Mouse (Mus musculus): ENCODE results near the gene Ghr. TPM values are rescaled to one million over a fixed set of nuclear protein-coding genes. Genes with fewer than 3 reads are reported as not detected.

The Ghr gene
- polyA plus RNA-seq, 2 experiments = 49.7 to 92.9 TPM

GRCm38 (mm10) chr15:3581861-3582806 lies 1.2 kb downstream of the Ghr start:
- no peaks in the 10 kb centered on the region for H3K9me3 ChIP-seq (ENCODE audit: control insufficient read depth, low read length)
- peak; percentile 31 for DNase-seq (ENCODE audit: low spot score)
- H3K4me3 ChIP-seq (replicated peaks; ENCODE audit: low read length) = peak overlapping the region; percentile 72
- no peaks in the 10 kb centered on the region for H3K36me3 ChIP-seq (ENCODE audit: control insufficient read depth, insufficient read depth, low read length)
- H3K27me3 ChIP-seq (ENCODE audit: control insufficient read depth, insufficient read depth, low read length) = no peaks in the 10 kb centered on the region
- ATAC-seq (ENCODE audit: low FRiP score, low read depth) = peak; percentile 57
- no peak for TF ChIP-seq POLR2A (IDR thresholded peaks at IDR 0.05; ENCODE audit: borderline replicate concordance, extremely low read depth, insufficient read depth, insufficient read length)
- peak overlapping the region; percentile 71 for H3K27ac ChIP-seq (replicated peaks; ENCODE audit: low read depth, low read length)
- peak overlapping the region; percentile 76 for H3K9ac ChIP-seq (ENCODE audit: low read depth, low read length, severe bottlenecking)
- H3K4me2 ChIP-seq (replicated peaks; ENCODE audit: low read depth, low read length, severe bottlenecking) = peak overlapping the region; percentile 72
- WGBS = 4% methylated on average over 34 of the region's 34 CpGs
- peaks cover 16% of the 10 kb centered on the region for H3K4me1 ChIP-seq (ENCODE audit: control insufficient read depth, insufficient read depth, low read length)

GRCm38 (mm10) chr15:3581337-3581736 lies 2.0 kb downstream of the Ghr start:
- H3K4me2 ChIP-seq (replicated peaks; ENCODE audit: low read depth, low read length, severe bottlenecking) = peak overlapping the region; percentile 72
- H3K4me1 ChIP-seq (ENCODE audit: control insufficient read depth, insufficient read depth, low read length) = peaks cover 16% of the 10 kb centered on the region
- ATAC-seq (ENCODE audit: low FRiP score, low read depth) (no peak), DNase-seq (ENCODE audit: low spot score) (no peak)
- TF ChIP-seq POLR2A (IDR thresholded peaks at IDR 0.05; ENCODE audit: borderline replicate concordance, extremely low read depth, insufficient read depth, insufficient read length) = no peak
- peak overlapping the region; percentile 71; the same call in 1 of the 2 replicates for H3K27ac ChIP-seq (replicated peaks; ENCODE audit: low read depth, low read length)
- WGBS = 22% methylated on average over 3 of the region's 3 CpGs
- H3K27me3 ChIP-seq (ENCODE audit: control insufficient read depth, insufficient read depth, low read length) = no peaks in the 10 kb centered on the region
- no peaks in the 10 kb centered on the region for H3K36me3 ChIP-seq (ENCODE audit: control insufficient read depth, insufficient read depth, low read length)
- H3K9ac ChIP-seq (ENCODE audit: low read depth, low read length, severe bottlenecking) = peak overlapping the region; percentile 76
- H3K9me3 ChIP-seq (ENCODE audit: control insufficient read depth, low read length) = no peaks in the 10 kb centered on the region
- H3K4me3 ChIP-seq (replicated peaks; ENCODE audit: low read length) = peak overlapping the region; percentile 72

- Histone ChIP-seq H3K9ac (ENCODE audit: low read depth, low read length, severe bottlenecking) (no peak overlapping the region), H3K9me3 (ENCODE audit: control insufficient read depth, low read length) (no peaks in the 10 kb centered on the region), H3K27me3 (ENCODE audit: control insufficient read depth, insufficient read depth, low read length) (no peaks in the 10 kb centered on the region), H3K27ac (replicated peaks; ENCODE audit: low read depth, low read length) (no peak overlapping the region), H3K4me2 (replicated peaks; ENCODE audit: low read depth, low read length, severe bottlenecking) (peak overlapping the region; percentile 48), H3K4me1 (ENCODE audit: control insufficient read depth, insufficient read depth, low read length) (peaks cover 16% of the 10 kb centered on the region), H3K36me3 (ENCODE audit: control insufficient read depth, insufficient read depth, low read length) (no peaks in the 10 kb centered on the region), H3K4me3 (replicated peaks; ENCODE audit: low read length) (peak overlapping the region; percentile 26)
- peak; percentile 54 for DNase-seq (ENCODE audit: low spot score)
- ATAC-seq (ENCODE audit: low FRiP score, low read depth) = no peak
- 14% methylated on average over 2 of the region's 2 CpGs for WGBS
- TF ChIP-seq POLR2A (IDR thresholded peaks at IDR 0.05; ENCODE audit: borderline replicate concordance, extremely low read depth, insufficient read depth, insufficient read length) = no peak
Observed at GRCm38 (mm10) chr15:3580216-3580615, 3.1 kb downstream of the Ghr start.

- DNase-seq (ENCODE audit: low spot score) (no peak), ATAC-seq (ENCODE audit: low FRiP score, low read depth) (no peak)
- Histone ChIP-seq H3K9me3 (ENCODE audit: control insufficient read depth, low read length) (no peaks in the 10 kb centered on the region), H3K36me3 (ENCODE audit: control insufficient read depth, insufficient read depth, low read length) (no peaks in the 10 kb centered on the region), H3K4me1 (ENCODE audit: control insufficient read depth, insufficient read depth, low read length) (peaks cover 16% of the 10 kb centered on the region), H3K4me2 (replicated peaks; ENCODE audit: low read depth, low read length, severe bottlenecking) (no peak overlapping the region), H3K27ac (replicated peaks; ENCODE audit: low read depth, low read length) (no peak overlapping the region), H3K27me3 (ENCODE audit: control insufficient read depth, insufficient read depth, low read length) (no peaks in the 10 kb centered on the region), H3K9ac (ENCODE audit: low read depth, low read length, severe bottlenecking) (no peak overlapping the region), H3K4me3 (replicated peaks; ENCODE audit: low read length) (no peak overlapping the region)
- no peak for TF ChIP-seq POLR2A (IDR thresholded peaks at IDR 0.05; ENCODE audit: borderline replicate concordance, extremely low read depth, insufficient read depth, insufficient read length)
- WGBS = 46% methylated on average over 5 of the region's 5 CpGs
Observed at GRCm38 (mm10) chr15:3578286-3578980, 4.9 kb downstream of the Ghr start.

- no peaks in the 10 kb centered on the region for H3K36me3 ChIP-seq (ENCODE audit: control insufficient read depth, insufficient read depth, low read length)
- WGBS = 94% methylated on average over 2 of the region's 2 CpGs
- no peaks in the 10 kb centered on the region for H3K27me3 ChIP-seq (ENCODE audit: control insufficient read depth, insufficient read depth, low read length)
- H3K4me3 ChIP-seq (replicated peaks; ENCODE audit: low read length) = no peak overlapping the region
- no peak overlapping the region for H3K27ac ChIP-seq (replicated peaks; ENCODE audit: low read depth, low read length)
- no peak for TF ChIP-seq POLR2A (IDR thresholded peaks at IDR 0.05; ENCODE audit: borderline replicate concordance, extremely low read depth, insufficient read depth, insufficient read length)
- no peaks in the 10 kb centered on the region for H3K9me3 ChIP-seq (ENCODE audit: control insufficient read depth, low read length)
- DNase-seq (ENCODE audit: low spot score) (no peak), ATAC-seq (ENCODE audit: low FRiP score, low read depth) (no peak)
- 0 out of 2 replicates have a peak, but pooled peaks cover 4% of the 10 kb centered on the region for H3K4me1 ChIP-seq (ENCODE audit: control insufficient read depth, insufficient read depth, low read length)
- H3K9ac ChIP-seq (ENCODE audit: low read depth, low read length, severe bottlenecking) = no peak overlapping the region
- H3K4me2 ChIP-seq (replicated peaks; ENCODE audit: low read depth, low read length, severe bottlenecking) = no peak overlapping the region
Observed at GRCm38 (mm10) chr15:3569178-3569903, 14.0 kb downstream of the Ghr start.

Data from limb, embryonic 14.5 days (tissue).